Mouse (Mus musculus): ENCODE data around the gene Olfr351. TPM values are rescaled to one million over a fixed set of nuclear protein-coding genes. Genes with fewer than 3 reads are reported as not detected.

Olfr351 gene
- polyA plus RNA-seq (2014; fragmentation: Illumina TruSeq; extraction: RNeasy Lipid Tissue Mini Kit (QIAGEN cat#74804); ENCODE audit: low replicate concordance), result not detected

GRCm38 (mm10) chr2:36862560-36862959 lies at the start of gene Olfr351:
Gene Olfr351, minus strand, starts transcription at chr2:36862660.

GRCm38 (mm10) chr2:36905380-36905779 lies 42.9 kb upstream of the Olfr351 start, which contains the start of gene Olfr354:
Gene Olfr354, plus strand, starts transcription at chr2:36905680.

GRCm38 (mm10) chr2:36892836-36893235 lies 30.4 kb upstream of the Olfr351 start, which contains the start of gene Olfr353:
Gene Olfr353, minus strand, starts transcription at chr2:36892936.

GRCm38 (mm10) chr2:36868160-36868559 lies 5.7 kb upstream of the Olfr351 start, which contains the start of gene Olfr352:
Gene Olfr352, plus strand, starts transcription at chr2:36868460.

GRCm38 (mm10) chr2:36846010-36846409 lies 16.4 kb downstream of the Olfr351 start, which contains the start of gene Olfr350:
Gene Olfr350, plus strand, starts transcription at chr2:36846310.

GRCm38 (mm10) chr2:36816932-36817331 lies 45.5 kb downstream of the Olfr351 start, which contains the start of gene Olfr3:
Gene Olfr3, minus strand, starts transcription at chr2:36817032.

Other genes with a start within 250 kb of the Olfr351 start
- gene Olfr345, start 222.6 kb downstream of the Olfr351 start, polyA plus RNA-seq (2014; fragmentation: Illumina TruSeq; extraction: RNeasy Lipid Tissue Mini Kit (QIAGEN cat#74804); ENCODE audit: low replicate concordance), result not detected
- not detected for gene Olfr346, start 176.9 kb downstream of the Olfr351 start, polyA plus RNA-seq (2014; fragmentation: Illumina TruSeq; extraction: RNeasy Lipid Tissue Mini Kit (QIAGEN cat#74804); ENCODE audit: low replicate concordance)
- gene Olfr347, start 130.8 kb downstream of the Olfr351 start, polyA plus RNA-seq (2014; fragmentation: Illumina TruSeq; extraction: RNeasy Lipid Tissue Mini Kit (QIAGEN cat#74804); ENCODE audit: low replicate concordance), result not detected
- gene Olfr348, start 78.4 kb downstream of the Olfr351 start, polyA plus RNA-seq (2014; fragmentation: Illumina TruSeq; extraction: RNeasy Lipid Tissue Mini Kit (QIAGEN cat#74804); ENCODE audit: low replicate concordance), result not detected
- gene Olfr50, start 72.1 kb downstream of the Olfr351 start, polyA plus RNA-seq (2014; fragmentation: Illumina TruSeq; extraction: RNeasy Lipid Tissue Mini Kit (QIAGEN cat#74804); ENCODE audit: low replicate concordance), result not detected
- not detected for gene Olfr3, start 45.6 kb downstream of the Olfr351 start, polyA plus RNA-seq (2014; fragmentation: Illumina TruSeq; extraction: RNeasy Lipid Tissue Mini Kit (QIAGEN cat#74804); ENCODE audit: low replicate concordance)
- gene Olfr350, start 16.4 kb downstream of the Olfr351 start, polyA plus RNA-seq (2014; fragmentation: Illumina TruSeq; extraction: RNeasy Lipid Tissue Mini Kit (QIAGEN cat#74804); ENCODE audit: low replicate concordance), result not detected
- gene Olfr352, start 5.8 kb upstream of the Olfr351 start, polyA plus RNA-seq (2014; fragmentation: Illumina TruSeq; extraction: RNeasy Lipid Tissue Mini Kit (QIAGEN cat#74804); ENCODE audit: low replicate concordance), result not detected
- gene Olfr353, start 30.3 kb upstream of the Olfr351 start, polyA plus RNA-seq (2014; fragmentation: Illumina TruSeq; extraction: RNeasy Lipid Tissue Mini Kit (QIAGEN cat#74804); ENCODE audit: low replicate concordance), result not detected
- gene Olfr354, start 43.0 kb upstream of the Olfr351 start, polyA plus RNA-seq (2014; fragmentation: Illumina TruSeq; extraction: RNeasy Lipid Tissue Mini Kit (QIAGEN cat#74804); ENCODE audit: low replicate concordance), result not detected
- not detected for gene Olfr355, start 66.2 kb upstream of the Olfr351 start, polyA plus RNA-seq (2014; fragmentation: Illumina TruSeq; extraction: RNeasy Lipid Tissue Mini Kit (QIAGEN cat#74804); ENCODE audit: low replicate concordance)
- gene Olfr356, start 74.5 kb upstream of the Olfr351 start, polyA plus RNA-seq (2014; fragmentation: Illumina TruSeq; extraction: RNeasy Lipid Tissue Mini Kit (QIAGEN cat#74804); ENCODE audit: low replicate concordance), result not detected
- not detected for gene Olfr357, start 131.2 kb upstream of the Olfr351 start, polyA plus RNA-seq (2014; fragmentation: Illumina TruSeq; extraction: RNeasy Lipid Tissue Mini Kit (QIAGEN cat#74804); ENCODE audit: low replicate concordance)
- not detected for gene Olfr358, start 146.7 kb upstream of the Olfr351 start, polyA plus RNA-seq (2014; fragmentation: Illumina TruSeq; extraction: RNeasy Lipid Tissue Mini Kit (QIAGEN cat#74804); ENCODE audit: low replicate concordance)
- gene Olfr360, start 203.1 kb upstream of the Olfr351 start, polyA plus RNA-seq (2014; fragmentation: Illumina TruSeq; extraction: RNeasy Lipid Tissue Mini Kit (QIAGEN cat#74804); ENCODE audit: low replicate concordance), result not detected
- gene Olfr361, start 226.6 kb upstream of the Olfr351 start, polyA plus RNA-seq (2014; fragmentation: Illumina TruSeq; extraction: RNeasy Lipid Tissue Mini Kit (QIAGEN cat#74804); ENCODE audit: low replicate concordance), result not detected

Data from small intestine, adult 10 weeks (tissue).